Mouse (Mus musculus): ENCODE results near the gene Sirt6. TPM values are rescaled to one million over a fixed set of nuclear protein-coding genes. Genes with fewer than 3 reads are reported as not detected.

Gene Sirt6
- polyA plus RNA-seq, 1 experiment from 2014 or later, result 12.7 TPM

GRCm38 (mm10) chr10:81619976-81620375, 7.6 kb downstream of the Sirt6 start:
- no peaks in the 10 kb centered on the region for H3K9me3 ChIP-seq (replicated peaks)
- WGBS (ENCODE audit: insufficient replicate concordance), result 66% methylated on average over 5 of the region's 5 CpGs
- H3K4me1 ChIP-seq, result peaks cover 12% of the 10 kb centered on the region
- no peak for ATAC-seq
- H3K27ac ChIP-seq, result no peak overlapping the region
- no peak overlapping the region for H3K4me2 ChIP-seq
- H3K4me3 ChIP-seq, result no peak overlapping the region
- peaks cover 35% of the 10 kb centered on the region for H3K36me3 ChIP-seq
- H3K27me3 ChIP-seq (replicated peaks), result no peaks in the 10 kb centered on the region
- H3K9ac ChIP-seq, result no peak overlapping the region

- 70% methylated on average over 6 of the region's 6 CpGs for WGBS (ENCODE audit: insufficient replicate concordance)
- Histone ChIP-seq H3K9me3 (replicated peaks) (no peaks in the 10 kb centered on the region), H3K27ac (no peak overlapping the region), H3K36me3 (no peaks in the 10 kb centered on the region), H3K4me1 (no peaks in the 10 kb centered on the region), H3K27me3 (replicated peaks) (no peaks in the 10 kb centered on the region), H3K4me2 (no peak overlapping the region), H3K9ac (no peak overlapping the region), H3K4me3 (no peak overlapping the region)
- ATAC-seq, result no peak
Observed at GRCm38 (mm10) chr10:81615486-81615885, 12.1 kb downstream of the Sirt6 start.

GRCm38 (mm10) chr10:81612779-81613178, 14.8 kb downstream of the Sirt6 start:
- H3K4me3 ChIP-seq, result no peak overlapping the region
- H3K27me3 ChIP-seq (replicated peaks), result no peaks in the 10 kb centered on the region
- H3K4me1 ChIP-seq, result no peaks in the 10 kb centered on the region
- H3K27ac ChIP-seq, result no peak overlapping the region
- no peaks in the 10 kb centered on the region for H3K9me3 ChIP-seq (replicated peaks)
- no peak for ATAC-seq
- no peak overlapping the region for H3K4me2 ChIP-seq
- no peak overlapping the region for H3K9ac ChIP-seq
- H3K36me3 ChIP-seq, result peaks cover 13% of the 10 kb centered on the region; the same call in 1 of the 2 replicates
- 54% methylated on average over 3 of the region's 3 CpGs for WGBS (ENCODE audit: insufficient replicate concordance)

GRCm38 (mm10) chr10:81608308-81608707, 19.3 kb downstream of the Sirt6 start:
- ATAC-seq, result no peak
- H3K9me3 ChIP-seq (replicated peaks), result no peaks in the 10 kb centered on the region
- H3K4me2 ChIP-seq, result no peak overlapping the region
- 86% methylated on average over 1 of the region's 1 CpGs for WGBS (ENCODE audit: insufficient replicate concordance)
- no peak overlapping the region for H3K27ac ChIP-seq
- peaks cover 28% of the 10 kb centered on the region for H3K4me1 ChIP-seq
- H3K4me3 ChIP-seq, result no peak overlapping the region
- no peak overlapping the region for H3K9ac ChIP-seq
- H3K27me3 ChIP-seq (replicated peaks), result no peaks in the 10 kb centered on the region
- H3K36me3 ChIP-seq, result peaks cover 13% of the 10 kb centered on the region; the same call in 1 of the 2 replicates

GRCm38 (mm10) chr10:81605974-81606751, 21.4 kb downstream of the Sirt6 start, which contains the start of gene BC025920:
Gene BC025920, plus strand, starts transcription at chr10:81606270.
- Histone ChIP-seq H3K9ac (peak within 1 kb of the TSS; percentile 70), H3K27me3 (replicated peaks) (no peaks in the 10 kb centered on the region), H3K4me1 (peaks cover 46% of the 10 kb centered on the region), H3K4me3 (peak within 1 kb of the TSS; percentile 70), H3K9me3 (replicated peaks) (no peaks in the 10 kb centered on the region), H3K36me3 (peaks cover 13% of the 10 kb centered on the region; the same call in 1 of the 2 replicates), H3K27ac (peak within 1 kb of the TSS; percentile 95), H3K4me2 (peak within 1 kb of the TSS; percentile 77)
- WGBS (ENCODE audit: insufficient replicate concordance), result 1% methylated on average over 39 of the region's 39 CpGs
- ATAC-seq, result peak; percentile 88

- 3% methylated on average over 14 of the region's 14 CpGs for WGBS (ENCODE audit: insufficient replicate concordance)
Observed at GRCm38 (mm10) chr10:81605666-81605973, 22.0 kb downstream of the Sirt6 start.

GRCm38 (mm10) chr10:81604968-81605665, 22.5 kb downstream of the Sirt6 start:
- H3K4me2 ChIP-seq, result peak overlapping the region; percentile 77
- H3K36me3 ChIP-seq, result peaks cover 13% of the 10 kb centered on the region; the same call in 1 of the 2 replicates
- peak overlapping the region; percentile 70 for H3K4me3 ChIP-seq
- H3K9ac ChIP-seq, result peak overlapping the region; percentile 70
- H3K4me1 ChIP-seq, result peaks cover 57% of the 10 kb centered on the region
- H3K27ac ChIP-seq, result peak overlapping the region; percentile 95
- WGBS (ENCODE audit: insufficient replicate concordance), result 12% methylated on average over 29 of the region's 29 CpGs
- H3K9me3 ChIP-seq (replicated peaks), result no peaks in the 10 kb centered on the region
- ATAC-seq, result peak; percentile 32
- 0 out of 2 replicates have a peak, but pooled peaks cover under 1% of the 10 kb centered on the region for H3K27me3 ChIP-seq (replicated peaks)

More at GRCm38 (mm10) chr10:81605666-81605973, 22.0 kb downstream of the Sirt6 start:
- Histone ChIP-seq H3K4me2 (peak overlapping the region; percentile 77), H3K9ac (peak overlapping the region; percentile 70), H3K4me1 (peaks cover 52% of the 10 kb centered on the region), H3K27me3 (replicated peaks) (no peaks in the 10 kb centered on the region), H3K4me3 (peak overlapping the region; percentile 70), H3K36me3 (peaks cover 13% of the 10 kb centered on the region; the same call in 1 of the 2 replicates), H3K27ac (peak overlapping the region; percentile 95), H3K9me3 (replicated peaks) (no peaks in the 10 kb centered on the region)
- ATAC-seq, result peak; percentile 6

- Histone ChIP-seq H3K9me3 (replicated peaks) (no peaks in the 10 kb centered on the region), H3K27ac (peak overlapping the region; percentile 95), H3K4me3 (peak overlapping the region; percentile 70; the same call in 1 of the 2 replicates), H3K9ac (peak overlapping the region; percentile 70), H3K4me2 (peak overlapping the region; percentile 77), H3K27me3 (replicated peaks) (peaks cover 8% of the 10 kb centered on the region; the same call in 1 of the 2 replicates), H3K4me1 (peaks cover 65% of the 10 kb centered on the region), H3K36me3 (peaks cover 13% of the 10 kb centered on the region; the same call in 1 of the 2 replicates)
- 56% methylated on average over 12 of the region's 12 CpGs for WGBS (ENCODE audit: insufficient replicate concordance)
- ATAC-seq, result no peak
Observed at GRCm38 (mm10) chr10:81604019-81604967, 23.3 kb downstream of the Sirt6 start.

- Histone ChIP-seq H3K9me3 (replicated peaks) (no peaks in the 10 kb centered on the region), H3K9ac (no peak overlapping the region), H3K4me2 (no peak overlapping the region), H3K27me3 (replicated peaks) (peaks cover 20% of the 10 kb centered on the region), H3K4me3 (no peak overlapping the region), H3K36me3 (no peaks in the 10 kb centered on the region), H3K4me1 (peaks cover 75% of the 10 kb centered on the region), H3K27ac (peak overlapping the region; percentile 22; the same call in 1 of the 2 replicates)
- 17% methylated on average over 4 of the region's 4 CpGs for WGBS (ENCODE audit: insufficient replicate concordance)
- ATAC-seq, result no peak
Observed at GRCm38 (mm10) chr10:81602741-81603151, 24.9 kb downstream of the Sirt6 start.

- Histone ChIP-seq H3K27ac (peak overlapping the region; percentile 28; the same call in 1 of the 2 replicates), H3K9me3 (replicated peaks) (no peaks in the 10 kb centered on the region), H3K36me3 (no peaks in the 10 kb centered on the region), H3K9ac (peak overlapping the region; percentile 23), H3K4me2 (peak overlapping the region; percentile 69), H3K4me3 (peak overlapping the region; percentile 39), H3K27me3 (replicated peaks) (peaks cover 33% of the 10 kb centered on the region), H3K4me1 (peaks cover 81% of the 10 kb centered on the region)
- 28% methylated on average over 7 of the region's 7 CpGs for WGBS (ENCODE audit: insufficient replicate concordance)
- no peak for ATAC-seq
Observed at GRCm38 (mm10) chr10:81601396-81601905, 26.1 kb downstream of the Sirt6 start.

- H3K4me2 ChIP-seq, result peak within 1 kb of the TSS; percentile 69
- peak within 1 kb of the TSS; percentile 28 for H3K27ac ChIP-seq
- H3K36me3 ChIP-seq, result no peaks in the 10 kb centered on the region
- H3K27me3 ChIP-seq (replicated peaks), result peaks cover 39% of the 10 kb centered on the region
- H3K4me1 ChIP-seq, result peaks cover 85% of the 10 kb centered on the region
- H3K9ac ChIP-seq, result peak within 1 kb of the TSS; percentile 44
- ATAC-seq, result peak; percentile 83
- under 1% methylated on average over 28 of the region's 28 CpGs for WGBS (ENCODE audit: insufficient replicate concordance)
- no peaks in the 10 kb centered on the region for H3K9me3 ChIP-seq (replicated peaks)
- peak within 1 kb of the TSS; percentile 39 for H3K4me3 ChIP-seq
Observed at GRCm38 (mm10) chr10:81600738-81601203, 26.8 kb downstream of the Sirt6 start, which contains the start of gene Tle6. Gene Tle6, minus strand, starts transcription at chr10:81601073.
